Mouse (Mus musculus) lung, embryonic 14.5 days (tissue): ENCODE data around the gene Pofut1. TPM values are rescaled to one million over a fixed set of nuclear protein-coding genes. Genes with fewer than 3 reads are reported as not detected.

Experiments used
- ATAC-seq: fragments of 200-750 bp; cut with Nextera tagmentation; 2 replicates; pipeline ENCODE4 v1.8.0; 2017; ENCODE audit warnings: mild to moderate bottlenecking, moderate TSS enrichment, moderate library complexity; ENCODE audit not compliant: insufficient read depth
- DNase-seq: peaks from one replicate; pipeline ENCODE4 v3.0.0-alpha.2; 2015
- H3K27ac ChIP-seq: fragments of 300-500 bp; sonication (generic); 2 replicates; pipeline ENCODE4 v1.5.1; 2014; ENCODE audit warnings: low read depth, mild to moderate bottlenecking, moderate library complexity
- H3K27me3 ChIP-seq: fragments of 300-500 bp; sonication (generic); 2 replicates; pipeline ENCODE4 v1.6.1; 2014; ENCODE audit warnings: low read length, control low read depth; ENCODE audit not compliant: insufficient read depth
- H3K36me3 ChIP-seq: fragments of 300-500 bp; sonication (generic); 2 replicates; pipeline ENCODE4 v1.6.1; 2014; ENCODE audit warnings: control low read depth; ENCODE audit not compliant: insufficient read depth
- H3K4me1 ChIP-seq: fragments of 300-500 bp; sonication (generic); 2 replicates; pipeline ENCODE4 v1.6.1; 2014; ENCODE audit warnings: antibody characterized with exemption, control low read depth; ENCODE audit not compliant: insufficient read depth
- H3K4me2 ChIP-seq: fragments of 300-500 bp; sonication (generic); 2 replicates; pipeline ENCODE4 v1.6.1; 2014; ENCODE audit warnings: mild to moderate bottlenecking
- H3K4me3 ChIP-seq: fragments of 300-500 bp; sonication (generic); 2 replicates; pipeline ENCODE4 v1.5.1; 2014; ENCODE audit warnings: low read depth, low read length
- H3K9ac ChIP-seq: fragments of 300-500 bp; sonication (generic); 2 replicates; pipeline ENCODE4 v1.6.1; 2014
- H3K9me3 ChIP-seq: fragments of 300-500 bp; sonication (generic); 2 replicates; pipeline ENCODE4 v1.6.1; 2016; ENCODE audit warnings: low read depth, low read length, control low read depth
- CTCF ChIP-seq: IDR thresholded peaks from 2 replicates; pipeline ENCODE4 v1.5.1; 2016; ENCODE audit warnings: antibody characterized with exemption, low read depth
- WGBS: fragments of 180-500 bp; shearing (Covaris S2); extraction: QIAGEN DNeasy Blood & Tissue Kit; methylation state at CpG from one replicate; pipeline ENCODE4 v1.1.7; 2014; 5-methylcytosine and 5-hydroxymethylcytosine counted together
- polyA plus RNA-seq: library from polyadenylated mRNA; unstranded; fragments of >200 nt; fragmentation: Nextera tagmentation; extraction: Ambion mirVana; gene quantifications from 2 replicates; pipeline ENCODE4 v1.2.1, GENCODE M21; 2014

Gene Pofut1
- polyA plus RNA-seq, 1 experiment from 2014 or later, result 8.5 TPM

- 86% methylated on average over 5 of the region's 5 CpGs for WGBS
Measured at GRCm38 (mm10) chr2:153211451-153211850, 29.9 kb upstream of the Pofut1 start.

DNA sequence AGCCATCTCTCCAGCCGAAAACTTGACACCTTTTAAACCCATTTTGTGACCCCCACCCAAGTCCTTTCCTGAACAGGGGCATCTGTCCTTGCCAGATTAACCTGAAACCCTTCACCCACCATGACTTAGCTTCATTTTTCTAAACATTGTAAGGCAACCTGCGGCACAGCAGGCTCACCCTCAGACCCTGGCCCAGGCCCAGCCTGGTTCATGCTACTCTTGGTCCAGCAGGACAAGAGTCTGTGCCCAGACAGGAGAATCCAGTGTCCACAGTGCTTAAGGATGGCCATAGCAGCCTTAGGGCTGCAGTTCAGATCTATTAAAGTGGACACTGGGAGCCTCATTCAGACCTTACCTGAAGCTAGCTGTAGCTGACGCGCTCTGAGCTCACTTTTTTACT, 28.0 kb upstream of the Pofut1 start:
- no peak for TF ChIP-seq CTCF
- no peaks in the 10 kb centered on the region for H3K27me3 ChIP-seq
- peaks cover 17% of the 10 kb centered on the region for H3K36me3 ChIP-seq
- DNase-seq (no peak), ATAC-seq (no peak)
- no peak overlapping the region for H3K27ac ChIP-seq
- H3K9me3 ChIP-seq, result no peaks in the 10 kb centered on the region
- H3K4me2 ChIP-seq, result no peak overlapping the region
- 80% methylated on average over 4 of the region's 4 CpGs for WGBS
- H3K4me3 ChIP-seq, result no peak overlapping the region
- H3K4me1 ChIP-seq, result no peaks in the 10 kb centered on the region
- H3K9ac ChIP-seq, result no peak overlapping the region

More at GRCm38 (mm10) chr2:153211451-153211850, 29.9 kb upstream of the Pofut1 start:
- H3K4me2 ChIP-seq, result no peak overlapping the region
- no peak for TF ChIP-seq CTCF
- no peak overlapping the region for H3K9ac ChIP-seq
- DNase-seq (no peak), ATAC-seq (no peak)
- H3K27ac ChIP-seq, result no peak overlapping the region
- H3K9me3 ChIP-seq, result no peaks in the 10 kb centered on the region
- no peak overlapping the region for H3K4me3 ChIP-seq
- H3K36me3 ChIP-seq, result peaks cover 35% of the 10 kb centered on the region
- no peaks in the 10 kb centered on the region for H3K4me1 ChIP-seq
- H3K27me3 ChIP-seq, result no peaks in the 10 kb centered on the region

GRCm38 (mm10) chr2:153214771-153215259, 26.5 kb upstream of the Pofut1 start:
- Histone ChIP-seq H3K9me3 (no peaks in the 10 kb centered on the region), H3K4me3 (no peak overlapping the region), H3K4me2 (no peak overlapping the region), H3K36me3 (peaks cover 4% of the 10 kb centered on the region), H3K27me3 (no peaks in the 10 kb centered on the region), H3K9ac (no peak overlapping the region), H3K27ac (no peak overlapping the region), H3K4me1 (no peaks in the 10 kb centered on the region)
- DNase-seq (no peak), ATAC-seq (peak; percentile 33; the same call in 1 of the 2 replicates)
- no peak for TF ChIP-seq CTCF
- WGBS, result 44% methylated on average over 6 of the region's 6 CpGs

GRCm38 (mm10) chr2:153215421-153215820, 25.9 kb upstream of the Pofut1 start:
- Histone ChIP-seq H3K4me3 (no peak overlapping the region), H3K36me3 (no peaks in the 10 kb centered on the region), H3K4me1 (no peaks in the 10 kb centered on the region), H3K27me3 (no peaks in the 10 kb centered on the region), H3K4me2 (no peak overlapping the region), H3K27ac (no peak overlapping the region), H3K9me3 (no peaks in the 10 kb centered on the region), H3K9ac (no peak overlapping the region)
- WGBS, result 77% methylated on average over 4 of the region's 4 CpGs
- ATAC-seq (no peak), DNase-seq (no peak)
- no peak for TF ChIP-seq CTCF

DNA sequence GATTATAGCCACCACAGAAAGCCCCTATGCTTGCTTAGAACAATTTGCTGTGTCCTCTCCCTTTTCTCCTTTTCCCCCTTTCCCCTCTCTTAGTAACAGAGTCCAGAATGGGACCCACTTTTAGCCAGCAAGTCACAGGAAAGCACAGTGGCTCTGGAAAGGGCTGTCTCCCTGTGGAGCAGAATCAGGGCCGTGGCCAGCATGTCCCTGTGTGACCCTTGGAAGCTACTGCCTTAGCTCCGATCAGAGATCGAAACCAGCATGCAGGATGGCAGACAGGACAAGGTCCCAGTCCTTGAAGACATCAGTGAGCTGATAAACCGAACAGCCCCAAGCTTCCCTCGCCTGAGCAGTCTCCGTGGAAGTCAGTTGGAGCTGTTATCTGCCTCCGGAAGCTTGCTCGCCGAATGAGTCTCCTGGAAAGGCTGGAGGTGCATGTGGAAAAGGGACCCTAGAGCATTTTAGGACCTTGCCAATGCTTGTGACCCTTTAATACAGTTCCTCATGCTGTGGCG, 23.4 kb upstream of the Pofut1 start:
- H3K9me3 ChIP-seq, result no peaks in the 10 kb centered on the region
- ATAC-seq (no peak), DNase-seq (no peak)
- 78% methylated on average over 10 of the region's 10 CpGs for WGBS
- no peak overlapping the region for H3K27ac ChIP-seq
- no peaks in the 10 kb centered on the region for H3K27me3 ChIP-seq
- H3K4me2 ChIP-seq, result no peak overlapping the region
- no peak overlapping the region for H3K4me3 ChIP-seq
- H3K36me3 ChIP-seq, result 0 out of 2 replicates have a peak, but pooled peaks cover 3% of the 10 kb centered on the region
- no peak for TF ChIP-seq CTCF
- no peaks in the 10 kb centered on the region for H3K4me1 ChIP-seq
- no peak overlapping the region for H3K9ac ChIP-seq

DNA sequence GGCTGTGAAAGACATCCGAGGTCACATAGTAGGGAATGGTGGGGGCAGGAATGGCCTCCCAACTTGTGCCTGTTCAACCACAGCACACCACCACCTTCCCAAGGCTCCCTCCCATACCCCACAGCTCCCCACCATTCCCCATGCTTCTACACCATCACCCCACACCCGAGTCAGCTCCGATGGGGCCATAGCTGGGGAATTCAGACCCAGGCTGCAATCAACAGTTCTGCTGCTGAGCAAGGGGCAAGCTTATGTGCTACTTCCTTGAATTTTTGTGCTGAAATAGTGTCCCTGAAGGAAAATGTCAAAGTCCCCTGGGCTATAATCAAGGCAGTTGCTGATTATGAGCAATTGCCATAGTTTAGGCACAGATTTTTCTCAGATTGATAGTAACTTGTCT, 22.8 kb upstream of the Pofut1 start:
- 63% methylated on average over 3 of the region's 3 CpGs for WGBS
- TF ChIP-seq CTCF, result no peak

DNA sequence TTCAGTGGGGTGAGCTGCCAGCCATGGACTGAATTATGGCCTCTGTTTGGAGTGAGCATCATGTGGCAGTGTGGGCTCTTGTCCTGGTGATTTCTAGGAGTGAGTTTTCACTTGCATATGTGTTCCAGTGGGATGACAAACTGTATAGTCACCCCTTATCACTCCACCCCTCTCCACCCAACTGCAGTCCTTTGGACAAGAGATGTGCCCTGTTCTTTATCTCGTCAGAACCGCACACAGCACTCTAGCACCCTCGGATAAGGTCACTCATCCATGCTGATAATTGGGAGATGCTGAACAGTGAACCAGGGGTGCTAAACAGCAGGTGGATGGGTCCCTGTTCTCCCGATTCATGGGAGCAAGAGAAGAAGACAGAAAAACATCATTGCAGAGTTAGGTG, 19.7 kb upstream of the Pofut1 start:
- 73% methylated on average over 4 of the region's 4 CpGs for WGBS

More for the DNA sequence above, 22.8 kb upstream of the Pofut1 start:
- ATAC-seq, result no peak
- H3K9me3 ChIP-seq, result no peaks in the 10 kb centered on the region
- no peaks in the 10 kb centered on the region for H3K27me3 ChIP-seq
- no peak overlapping the region for H3K4me3 ChIP-seq
- H3K9ac ChIP-seq, result no peak overlapping the region
- 0 out of 2 replicates have a peak, but pooled peaks cover 3% of the 10 kb centered on the region for H3K36me3 ChIP-seq
- H3K27ac ChIP-seq, result no peak overlapping the region
- no peak overlapping the region for H3K4me2 ChIP-seq
- DNase-seq, result no peak
- H3K4me1 ChIP-seq, result no peaks in the 10 kb centered on the region

More for the DNA sequence above, 19.7 kb upstream of the Pofut1 start:
- H3K27me3 ChIP-seq, result no peaks in the 10 kb centered on the region
- ATAC-seq (no peak), DNase-seq (no peak)
- peaks cover 10% of the 10 kb centered on the region; the same call in 1 of the 2 replicates for H3K4me1 ChIP-seq
- no peaks in the 10 kb centered on the region for H3K9me3 ChIP-seq
- no peak overlapping the region for H3K4me2 ChIP-seq
- TF ChIP-seq CTCF, result no peak
- 0 out of 2 replicates have a peak, but pooled peaks cover 3% of the 10 kb centered on the region for H3K36me3 ChIP-seq
- H3K27ac ChIP-seq, result no peak overlapping the region
- no peak overlapping the region for H3K4me3 ChIP-seq
- H3K9ac ChIP-seq, result no peak overlapping the region
